In the genomic region with DNA sequence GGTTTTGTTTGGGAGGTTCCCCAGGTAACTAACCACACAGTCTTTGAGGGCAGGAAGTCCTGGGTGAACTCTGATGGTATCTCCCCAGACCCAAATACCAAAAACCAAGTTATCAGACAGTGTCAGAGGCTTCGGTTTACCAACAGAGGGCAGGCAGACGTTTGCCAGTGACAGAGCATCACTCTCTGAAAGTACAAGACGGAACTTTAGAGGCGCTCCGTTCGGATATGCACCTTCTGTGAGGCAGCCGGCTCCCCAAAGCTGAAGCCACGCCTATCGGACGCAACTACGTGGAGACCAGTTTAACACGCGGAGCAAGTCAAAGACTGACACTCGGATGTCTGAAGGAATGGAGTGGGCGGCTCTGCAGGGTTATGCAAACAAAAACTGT, we compare ENCODE assay signal across 9 mouse cellular contexts. TPM values are rescaled to one million over a fixed set of nuclear protein-coding genes. Genes with fewer than 3 reads are reported as not detected.
A peak's percentile ranks its signal among the peaks of the same experiment; 100 is the strongest.
DNase-seq lines count a peak whose midpoint lies in the region; ATAC-seq lines count a peak whose summit lies in the region.
"Had no signal": no experiment of that assay in that cellular context is flagged by ENCODE, and none has a peak within 500 bp of the region (broad histone marks: within the 10 kb centered on the region; RNA-seq: fewer than 3 reads in every experiment).

No protein-coding gene starts in this region.

- H3K27me3 ChIP-seq in heart, embryonic 10.5 days (ENCODE audit: insufficient read depth, poor library complexity, severe bottlenecking): no peaks in the 10 kb centered on the region
- H3K27me3 ChIP-seq in heart, embryonic 14.5 days (ENCODE audit: control insufficient read depth, insufficient read depth, low read length): no peaks in the 10 kb centered on the region

- peak overlapping the region; percentile 42 for H3K4me3 ChIP-seq in heart, embryonic 10.5 days
- H3K4me3 ChIP-seq in heart, embryonic 14.5 days (ENCODE audit: control insufficient read depth in 1 of 2, insufficient read depth in 1 of 2, low read depth in 1 of 2, low read length in 2 of 2): peak overlapping the region; percentile 10 to 11; a peak in 1 of 4 replicates

- 16% methylated on average over 15 of the region's 15 CpGs for WGBS in heart, embryonic 10.5 days
- WGBS in heart, embryonic 14.5 days: 13% methylated on average over 15 of the region's 15 CpGs

- peak overlapping the region; percentile 56 for H3K4me2 ChIP-seq in heart, embryonic 14.5 days (ENCODE audit: low read length)

- H3K4me1 ChIP-seq in heart, embryonic 10.5 days: peaks cover 55% of the 10 kb centered on the region
- peaks cover 17 to 40% of the 10 kb centered on the region in 2 experiments for H3K4me1 ChIP-seq in heart, embryonic 14.5 days (ENCODE audit: control insufficient read depth in 2 of 2, insufficient read depth in 2 of 2, low read length in 2 of 2)

- peak; percentile 67 for DNase-seq in heart, embryonic 10.5 days (ENCODE audit: low spot score)
- no peak for DNase-seq in heart, postnatal 14 days
- DNase-seq in CD4-positive helper T cell, adult 2 months (ENCODE audit: low read depth, low spot score): peak; percentile 89
- peak; percentile 28 for DNase-seq in lung, postnatal 10 days
- DNase-seq in ovary, postnatal 14 days (ENCODE audit: low spot score): no peak
- no peak for DNase-seq in adipocyte (ENCODE audit: low spot score)
- no peak for DNase-seq in layer of hippocampus, postnatal 14 days (ENCODE audit: low spot score in 2 of 2)
- DNase-seq: cerebellum, postnatal 10 days had no signal

- H3K36me3 ChIP-seq in heart, embryonic 10.5 days: peaks cover 17% of the 10 kb centered on the region
- H3K36me3 ChIP-seq in heart, embryonic 14.5 days (ENCODE audit: control insufficient read depth, insufficient read depth, low read length): peaks cover 18% of the 10 kb centered on the region

- intact Hi-C loops in heart, postnatal 14 days (cut with DNase I): loop anchor here (2.0 kb wide), 1 partner anchor 19 kb away; no protein-coding TSS in a partner anchor

- ATAC-seq in heart, embryonic 14.5 days (ENCODE audit: insufficient number of reproducible peaks, insufficient read depth, low FRiP score, low read depth): no peak

- H3K9ac ChIP-seq in heart, embryonic 14.5 days (ENCODE audit: low read length): peak overlapping the region; percentile 28

- no peaks in the 10 kb centered on the region for H3K9me3 ChIP-seq in heart, embryonic 10.5 days
- no peaks in the 10 kb centered on the region for H3K9me3 ChIP-seq in heart, embryonic 14.5 days (ENCODE audit: control insufficient read depth, low read length)

- H3K27ac ChIP-seq in heart, embryonic 10.5 days: peak overlapping the region; percentile 1; the same call in 1 of the 2 replicates
- H3K27ac ChIP-seq in heart, embryonic 14.5 days (replicated peaks in 1 of 2; ENCODE audit: control insufficient read depth in 1 of 2, insufficient read depth in 1 of 2, low read depth in 2 of 2, low read length in 2 of 2): peak overlapping the region; percentile 33 to 79

RNA-seq across cellular contexts. Expression of gene Msrb3, which starts 3.0 kb away (rescaled TPM):
- polyA plus RNA-seq in heart, embryonic 10.5 days (2016; fragmentation: Nextera tagmentation; extraction: Ambion mirVana): 15.4 and 20.6 TPM in 2 replicates
- total RNA-seq in heart, postnatal 14 days (2021): 100 to 1,000 TPM; 104 TPM
- polyA plus RNA-seq in heart, embryonic 14.5 days (2014; fragmentation: Nextera tagmentation; extraction: Ambion mirVana): 38.7 and 41.0 TPM in 2 replicates
- total RNA-seq in layer of hippocampus, postnatal 14 days (2021): 1 to 10 TPM; 4.6 to 5.9 TPM

Comparison
In these comparisons a context has a peak if more than half of its experiments do, and no peak if none do; other contexts are left out.
1. DNase-seq: peak in heart, embryonic 10.5 days (single experiment), CD4-positive helper T cell, adult 2 months (single experiment) and lung, postnatal 10 days (single experiment); none in heart, postnatal 14 days (0 of 2), ovary, postnatal 14 days (single experiment), adipocyte (single experiment) and layer of hippocampus, postnatal 14 days (0 of 2).
2. RNA of gene Msrb3, which starts 3.0 kb away (total RNA-seq): 104 TPM in heart, postnatal 14 days; 4.6 to 5.9 TPM in layer of hippocampus, postnatal 14 days; every median in the first group is over 10 times any median in the second.